Mouse (Mus musculus): ENCODE measurements around the gene Mtcl1.

DNA sequence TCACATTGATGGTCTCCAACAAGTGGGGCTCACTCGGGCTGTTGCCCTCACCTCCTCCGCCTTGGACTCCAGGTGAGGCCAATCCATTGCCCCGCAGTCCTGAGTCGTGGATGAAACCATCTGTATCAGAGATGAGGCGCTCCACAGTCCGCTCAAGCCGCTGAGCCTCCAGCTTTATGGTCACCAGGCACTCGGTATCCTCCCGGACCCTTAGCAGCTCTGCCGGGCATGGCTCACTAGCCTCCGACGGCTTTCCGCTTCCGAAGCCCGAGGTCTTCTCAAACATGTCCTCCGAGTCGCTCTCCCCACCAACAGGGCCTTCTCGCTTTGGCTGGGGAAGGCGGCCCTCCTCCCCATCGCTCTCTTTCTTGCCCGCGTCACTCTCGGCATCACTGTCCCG is 70.2 kb downstream of the Mtcl1 start:
- TF ChIP-seq CTCF (IDR thresholded peaks at IDR 0.05; ENCODE audit: low read depth) (no peak), EP300 (IDR thresholded peaks at IDR 0.05; ENCODE audit: low read depth) (no peak)

Data from liver, embryonic 14.5 days (tissue).